Mouse (Mus musculus): ENCODE data around the gene Pard3b.

The Pard3b gene

GRCm38 (mm10) chr1:62280586-62280985 is 642.0 kb downstream of the Pard3b start:
- DNase-seq = no peak

- DNase-seq = no peak
Measured at GRCm38 (mm10) chr1:62282835-62283234, 644.2 kb downstream of the Pard3b start.

DNA sequence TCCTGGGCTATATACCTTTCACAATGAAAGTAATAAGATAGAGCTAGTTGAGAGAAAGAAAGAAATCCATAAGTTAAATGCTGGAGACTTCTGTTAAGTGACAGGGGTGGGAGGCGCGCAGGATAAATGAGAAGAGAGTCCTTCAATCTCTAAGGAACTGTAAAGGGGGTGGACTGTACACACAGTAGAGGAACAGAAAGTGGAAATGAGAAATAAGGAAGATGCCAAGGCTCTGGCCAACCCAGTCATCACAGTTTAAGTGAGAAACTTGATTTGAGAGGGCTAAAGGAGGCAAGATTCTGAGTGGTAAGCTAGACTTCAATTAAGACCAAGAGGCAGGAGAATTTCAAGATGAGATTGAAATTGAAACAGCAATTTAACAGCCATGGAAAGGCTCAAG is 645.0 kb downstream of the Pard3b start:
- no peak for DNase-seq

DNA sequence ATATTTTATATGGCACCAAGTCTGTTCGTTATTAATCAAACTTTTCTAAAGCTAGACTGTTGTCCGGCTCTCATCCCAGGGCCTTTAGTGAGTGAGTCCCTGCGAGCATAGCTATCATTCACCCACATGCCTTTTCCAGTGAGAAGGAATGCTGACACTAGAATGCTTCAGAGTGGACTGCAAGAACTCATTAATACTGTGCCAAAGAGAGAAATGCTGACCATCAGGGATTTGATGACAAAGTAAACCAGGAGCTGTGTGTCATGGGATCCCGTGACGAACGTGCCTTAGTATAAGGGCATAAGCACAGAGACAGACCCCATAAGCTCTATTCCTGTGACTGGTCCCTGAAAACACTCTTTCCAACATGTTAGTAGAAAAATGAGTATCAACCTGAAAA is 670.8 kb downstream of the Pard3b start:
- peak; percentile 14 for DNase-seq

- DNase-seq = no peak
Measured at GRCm38 (mm10) chr1:62325237-62325636, 686.6 kb downstream of the Pard3b start.

DNA sequence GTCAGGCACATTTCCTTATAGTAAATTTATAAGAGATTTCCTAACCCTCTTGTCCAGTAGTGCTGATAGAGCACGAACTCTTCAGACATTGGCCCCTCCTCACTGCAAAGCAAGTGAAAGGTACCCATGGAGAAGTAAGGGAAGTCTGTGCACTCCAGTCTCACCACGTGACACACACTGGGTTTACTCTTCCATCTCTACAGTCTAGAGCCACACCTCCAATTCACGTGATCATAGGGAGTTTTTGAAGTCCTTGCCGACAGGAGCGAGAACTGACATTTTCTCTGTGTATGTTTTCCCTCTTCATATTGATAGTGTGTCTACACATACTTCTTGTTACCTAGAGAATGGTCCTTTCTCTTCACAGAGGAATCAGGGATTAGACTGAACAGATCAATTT is 689.1 kb downstream of the Pard3b start:
- DNase-seq = no peak

DNA sequence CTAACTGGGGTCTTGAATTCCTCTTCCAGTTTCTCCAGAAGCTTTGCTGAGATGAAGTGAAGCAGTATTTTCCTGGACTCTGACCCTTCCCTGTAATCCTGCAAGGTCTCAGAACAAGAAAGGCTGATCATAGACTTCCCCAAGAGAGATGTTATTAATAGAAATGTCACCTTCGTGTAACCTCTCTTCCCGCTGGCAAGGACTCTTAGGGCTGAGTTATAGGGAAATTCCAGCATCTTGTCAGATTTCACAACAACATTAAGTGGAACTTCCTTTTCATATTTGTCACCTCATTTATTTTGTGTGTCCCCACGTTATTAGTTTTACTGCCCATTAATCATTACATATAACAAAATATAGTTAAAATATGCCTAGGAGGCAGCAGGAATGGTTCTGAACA is 690.2 kb downstream of the Pard3b start:
- DNase-seq = no peak

DNA sequence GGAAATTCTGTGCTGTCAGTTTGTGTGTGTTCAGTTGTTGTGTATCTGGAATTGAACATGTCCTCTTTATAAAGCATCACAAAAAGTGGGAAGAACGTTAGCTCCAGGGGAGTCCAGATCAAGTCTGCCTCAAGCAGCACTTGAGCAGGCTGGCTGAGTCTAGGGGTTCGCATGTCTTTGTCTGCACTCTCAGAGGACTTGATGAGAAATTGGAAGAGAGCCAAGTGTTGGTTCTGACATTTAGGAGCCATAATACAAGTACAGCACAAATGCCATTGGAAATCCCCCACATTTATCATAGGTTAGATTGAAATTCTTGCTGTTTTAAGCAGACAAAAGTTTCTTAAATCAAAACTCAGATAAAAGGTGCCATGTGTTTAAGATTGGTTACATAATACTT is 694.4 kb downstream of the Pard3b start:
- no peak for DNase-seq

DNA sequence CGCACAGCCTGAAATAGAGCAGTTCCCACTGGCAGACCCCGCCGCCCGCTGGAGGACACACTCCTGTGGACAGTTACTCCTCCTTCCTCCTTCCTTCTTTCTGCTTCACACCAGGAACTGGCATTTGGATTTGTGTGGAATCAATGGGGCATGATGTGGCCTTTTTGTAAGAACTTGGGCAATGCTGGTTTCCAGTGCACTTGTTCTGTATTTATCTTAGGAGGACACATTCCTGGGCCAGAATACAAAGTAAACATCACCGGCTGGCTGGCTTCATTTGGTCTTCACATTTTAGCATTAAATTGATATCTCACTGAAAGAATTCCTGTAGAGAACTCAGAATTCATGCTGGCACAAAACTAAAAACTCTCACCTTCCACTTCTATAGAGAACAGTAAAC is 695.6 kb downstream of the Pard3b start:
- no peak for DNase-seq

- no peak for DNase-seq
Measured at GRCm38 (mm10) chr1:62340261-62340660, 701.6 kb downstream of the Pard3b start.

DNA sequence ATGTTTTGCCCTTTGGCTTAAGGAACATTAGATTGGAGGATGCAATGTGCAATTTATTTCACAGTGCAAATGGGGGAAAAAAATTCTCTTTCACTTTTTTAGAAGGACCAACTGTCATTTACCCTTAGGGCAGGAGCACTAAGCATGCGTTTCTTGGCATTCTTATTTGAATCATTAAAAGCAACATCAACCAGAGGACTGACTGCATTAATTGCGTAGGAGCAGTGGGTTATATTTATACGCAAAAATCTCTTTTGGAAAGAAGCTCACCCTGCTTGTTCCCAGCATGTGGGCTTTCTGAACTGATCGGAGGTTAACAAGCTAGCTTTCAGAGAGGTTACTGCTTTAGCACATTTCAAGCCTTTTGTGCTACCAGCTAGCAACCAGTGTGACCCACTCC is 705.7 kb downstream of the Pard3b start:
- DNase-seq = no peak

DNA sequence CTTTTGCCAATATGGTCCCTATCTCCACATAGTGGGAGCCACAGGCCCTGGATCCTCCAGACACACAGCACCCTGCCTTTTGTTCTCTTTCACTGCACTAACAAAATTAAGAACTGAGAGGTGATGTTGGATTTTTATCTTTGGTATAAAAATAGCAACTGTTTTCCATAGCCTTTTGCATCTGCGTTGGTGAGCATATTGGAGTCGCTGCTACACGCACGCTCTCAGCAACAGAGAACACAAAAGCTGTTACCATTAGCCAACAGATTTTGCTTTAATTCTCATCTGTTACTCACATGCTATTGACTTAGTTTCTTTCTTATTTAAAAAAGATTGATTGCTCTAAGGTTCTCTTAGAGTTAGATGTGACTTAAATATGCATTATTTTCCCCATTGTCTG is 709.7 kb downstream of the Pard3b start:
- DNase-seq = no peak

DNA sequence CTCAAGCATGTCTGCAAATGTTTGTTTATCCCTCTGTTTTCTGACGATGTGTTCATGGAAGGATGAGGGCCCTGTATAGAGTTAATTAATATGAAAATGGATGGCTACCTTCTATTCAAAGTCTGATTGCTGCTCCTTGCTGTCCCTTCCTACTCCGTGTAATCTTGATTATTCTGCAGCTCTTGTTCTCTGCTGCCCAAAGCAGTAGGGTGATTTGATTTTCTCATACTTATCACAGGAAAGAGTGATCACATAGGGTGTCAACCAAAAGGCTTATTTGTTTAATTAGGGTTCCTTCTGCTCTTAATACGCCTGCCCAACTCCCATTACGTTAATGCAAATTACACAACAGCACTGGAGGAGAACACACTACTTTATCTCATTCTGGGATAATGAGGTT is 716.9 kb downstream of the Pard3b start:
- DNase-seq = no peak

GRCm38 (mm10) chr1:62374427-62375050 is 735.9 kb downstream of the Pard3b start:
- no peak for DNase-seq

- no peak for DNase-seq
Measured at GRCm38 (mm10) chr1:62378335-62378734, 739.7 kb downstream of the Pard3b start.

- DNase-seq = no peak
Measured at GRCm38 (mm10) chr1:62382807-62383514, 744.3 kb downstream of the Pard3b start.

- DNase-seq = no peak
Measured at GRCm38 (mm10) chr1:62384241-62384640, 745.6 kb downstream of the Pard3b start.

- DNase-seq = no peak
Measured at GRCm38 (mm10) chr1:62388013-62388412, 749.4 kb downstream of the Pard3b start.

DNA sequence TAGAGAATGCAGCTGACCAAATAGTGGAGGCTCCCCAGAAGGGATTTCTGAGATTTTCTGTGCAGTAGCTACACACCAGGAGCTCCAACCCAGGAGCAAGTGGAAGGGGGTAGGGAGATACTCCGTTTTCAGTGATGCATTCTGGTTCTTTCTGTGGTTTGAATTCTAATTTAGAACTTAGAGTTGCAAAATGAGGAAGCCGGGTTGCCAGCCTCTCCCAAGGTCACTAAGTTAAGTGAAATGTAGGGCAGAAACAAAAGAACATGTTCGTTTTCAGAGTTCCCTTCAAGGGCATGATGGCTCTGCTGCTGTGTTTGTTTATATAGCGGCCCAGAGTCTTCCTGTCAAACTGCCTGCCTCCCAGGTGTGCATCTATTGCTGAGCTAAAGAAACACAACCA is 754.2 kb downstream of the Pard3b start:
- no peak for DNase-seq

GRCm38 (mm10) chr1:62394555-62394954 is 755.9 kb downstream of the Pard3b start:
- no peak for DNase-seq

GRCm38 (mm10) chr1:62398261-62398660 is 759.6 kb downstream of the Pard3b start:
- no peak for DNase-seq

DNA sequence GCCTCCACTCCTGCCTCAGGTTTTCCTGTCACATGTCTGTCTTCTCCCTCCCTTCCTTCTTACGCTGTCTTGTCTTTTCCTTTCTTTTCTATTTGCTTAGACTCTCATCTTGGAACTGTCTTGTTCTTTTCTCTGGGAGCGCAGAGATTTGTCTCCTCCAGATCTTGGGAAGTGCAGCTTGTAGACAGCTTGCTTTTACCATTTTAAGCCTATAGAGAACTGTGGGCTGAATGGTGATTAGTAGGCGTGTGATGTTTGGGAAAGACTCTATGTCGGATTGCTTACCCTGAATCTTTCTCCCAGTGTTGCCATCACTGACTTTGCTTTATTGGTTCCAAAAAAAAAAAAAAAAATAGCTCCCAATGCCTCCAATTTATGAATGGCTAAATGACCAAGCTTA is 760.1 kb downstream of the Pard3b start:
- no peak for DNase-seq

- no peak for DNase-seq
Measured at GRCm38 (mm10) chr1:62405061-62405460, 766.4 kb downstream of the Pard3b start.

DNA sequence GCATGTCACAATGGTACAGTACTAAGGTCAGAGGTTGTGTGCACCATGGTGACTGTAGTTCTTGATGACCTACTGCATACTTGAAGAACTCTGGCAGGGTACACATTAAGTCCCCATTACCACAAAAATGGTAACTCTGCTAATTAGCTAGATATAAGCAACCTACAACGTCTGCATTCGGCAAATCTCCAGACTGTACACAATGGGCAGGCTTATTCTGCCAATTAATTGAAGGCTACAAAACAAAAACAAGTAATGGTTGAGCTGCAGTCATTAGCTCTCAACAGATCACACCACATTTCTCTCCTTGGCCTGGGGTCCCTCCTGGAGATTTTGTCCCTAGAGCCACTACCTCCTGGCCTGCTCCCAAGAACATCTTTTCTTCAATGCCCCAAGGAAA is 772.7 kb downstream of the Pard3b start:
- no peak for DNase-seq

DNA sequence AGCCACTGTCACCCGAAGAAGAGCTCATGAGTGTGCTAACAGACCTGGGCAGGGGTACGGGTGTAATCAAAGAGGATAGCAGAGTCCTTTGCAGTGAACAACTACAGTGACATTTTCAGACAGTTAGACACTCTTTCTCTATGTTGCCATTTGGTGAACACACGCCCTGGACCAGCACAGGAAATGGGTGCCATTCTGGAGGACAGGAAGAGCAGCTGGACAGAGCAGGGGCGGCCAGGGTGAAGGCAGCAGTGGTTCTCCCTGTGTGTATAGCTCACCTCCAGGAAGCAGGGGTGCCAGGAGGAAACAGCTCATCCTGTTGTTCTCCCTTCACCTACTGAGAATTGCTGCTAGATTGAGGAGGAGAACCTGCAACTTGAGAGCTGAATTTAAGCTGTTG is 773.4 kb downstream of the Pard3b start:
- no peak for DNase-seq
